ENCODE assay signal across 7 mouse cellular contexts in genomic region chr4:40702797-40703709, GRCm38 (mm10). TPM values are rescaled to one million over a fixed set of nuclear protein-coding genes. Genes with fewer than 3 reads are reported as not detected.
DNase-seq lines count a peak whose midpoint lies in the region; ATAC-seq and TF ChIP-seq lines count a peak whose summit lies in the region.

Aptx (minus strand) TSS chr4:40703194.

- no peaks in the 10 kb centered on the region for H3K27me3 ChIP-seq in embryonic facial prominence, embryonic 12.5 days
- H3K27me3 ChIP-seq in kidney, adult 2 months (replicated peaks; ENCODE audit: control insufficient read depth, insufficient read depth, low read length) = no peaks in the 10 kb centered on the region
- no peaks in the 10 kb centered on the region for H3K27me3 ChIP-seq in limb, embryonic 12.5 days
- no peaks in the 10 kb centered on the region for H3K27me3 ChIP-seq in midbrain, embryonic 15.5 days (replicated peaks)
- no peaks in the 10 kb centered on the region for H3K27me3 ChIP-seq in spleen, adult 2 months (ENCODE audit: control insufficient read depth, insufficient read depth, low read length)

- DNase-seq in adrenal gland, postnatal 25 days = peak; percentile 91
- DNase-seq in heart, adult 18-20 months = peak; percentile 96 to 98
- DNase-seq in kidney, adult 2 months = peak; percentile 98
- peak; percentile 93 to 94 for DNase-seq in spleen, adult 2 months (ENCODE audit: low read depth in 1 of 2, low spot score in 2 of 2)

- peak; percentile 57 for TF ChIP-seq POLR2A in kidney, adult 2 months (IDR thresholded peaks at IDR 0.05; ENCODE audit: low read depth, low read length)
- peak; percentile 73 for TF ChIP-seq POLR2A in spleen, adult 2 months (IDR thresholded peaks at IDR 0.05; ENCODE audit: low read depth, low read length)

- peaks cover 12% of the 10 kb centered on the region for H3K4me1 ChIP-seq in embryonic facial prominence, embryonic 12.5 days
- H3K4me1 ChIP-seq in kidney, adult 2 months (ENCODE audit: control insufficient read depth, insufficient read depth, low read length) = peaks cover 20% of the 10 kb centered on the region
- H3K4me1 ChIP-seq in limb, embryonic 12.5 days (replicated peaks) = peaks cover 15% of the 10 kb centered on the region
- H3K4me1 ChIP-seq in midbrain, embryonic 15.5 days = peaks cover 30% of the 10 kb centered on the region
- no peaks in the 10 kb centered on the region for H3K4me1 ChIP-seq in spleen, adult 2 months (ENCODE audit: control insufficient read depth, insufficient read depth, insufficient read length)

- H3K27ac ChIP-seq in embryonic facial prominence, embryonic 12.5 days = peak within 1 kb of the TSS; percentile 95
- peak within 1 kb of the TSS; percentile 92 for H3K27ac ChIP-seq in kidney, adult 2 months (ENCODE audit: insufficient read depth, low read depth, low read length)
- H3K27ac ChIP-seq in limb, embryonic 12.5 days = peak within 1 kb of the TSS; percentile 96
- H3K27ac ChIP-seq in midbrain, embryonic 15.5 days = peak within 1 kb of the TSS; percentile 98
- H3K27ac ChIP-seq in spleen, adult 2 months (ENCODE audit: insufficient read depth, low read length) = peak within 1 kb of the TSS; percentile 100

- ATAC-seq in embryonic facial prominence, embryonic 12.5 days (ENCODE audit: insufficient number of reproducible peaks, insufficient read depth, low FRiP score, low TSS enrichment) = peak; percentile 87
- ATAC-seq in limb, embryonic 12.5 days (ENCODE audit: insufficient number of reproducible peaks, insufficient read depth, low FRiP score, low TSS enrichment, low read depth) = peak; percentile 90
- ATAC-seq in midbrain, embryonic 15.5 days (replicated peaks) = peak; percentile 95

- WGBS in embryonic facial prominence, embryonic 12.5 days = under 1% methylated on average over 42 of the region's 42 CpGs
- under 1% methylated on average over 42 of the region's 42 CpGs for WGBS in kidney, adult 2 months
- under 1% methylated on average over 42 of the region's 42 CpGs for WGBS in limb, embryonic 12.5 days
- WGBS in midbrain, embryonic 15.5 days = under 1% methylated on average over 42 of the region's 42 CpGs
- under 1% methylated on average over 42 of the region's 42 CpGs for WGBS in spleen, adult 2 months

- 0 out of 2 replicates have a peak, but pooled peaks have one; percentile 10 for TF ChIP-seq CTCF in kidney, adult 2 months (conservative IDR thresholded peaks at IDR 0.05; ENCODE audit: insufficient read depth, insufficient read length, low read depth, low read length)
- peak; percentile 17; the same call in 1 of the 2 replicates for TF ChIP-seq CTCF in spleen, adult 2 months (IDR thresholded peaks at IDR 0.05; ENCODE audit: extremely low read depth, insufficient read depth, insufficient read length, insufficient replicate concordance)

- peak within 1 kb of the TSS; percentile 60 for H3K4me3 ChIP-seq in embryonic facial prominence, embryonic 12.5 days
- H3K4me3 ChIP-seq in kidney, adult 2 months (ENCODE audit: insufficient read depth, low read depth, low read length) = peak within 1 kb of the TSS; percentile 53
- H3K4me3 ChIP-seq in limb, embryonic 12.5 days (replicated peaks) = peak within 1 kb of the TSS; percentile 62
- peak within 1 kb of the TSS; percentile 62 for H3K4me3 ChIP-seq in midbrain, embryonic 15.5 days
- peak within 1 kb of the TSS; percentile 95 for H3K4me3 ChIP-seq in spleen, adult 2 months (ENCODE audit: extremely low read depth, insufficient read depth, insufficient read length)

- peak within 1 kb of the TSS; percentile 75 for H3K4me2 ChIP-seq in embryonic facial prominence, embryonic 12.5 days (replicated peaks)
- peak within 1 kb of the TSS; percentile 69 for H3K4me2 ChIP-seq in limb, embryonic 12.5 days
- peak within 1 kb of the TSS; percentile 82 for H3K4me2 ChIP-seq in midbrain, embryonic 15.5 days

- H3K36me3 ChIP-seq in embryonic facial prominence, embryonic 12.5 days = no peaks in the 10 kb centered on the region
- H3K36me3 ChIP-seq in kidney, adult 2 months (ENCODE audit: control insufficient read depth, insufficient read depth, low read length) = no peaks in the 10 kb centered on the region
- H3K36me3 ChIP-seq in limb, embryonic 12.5 days = no peaks in the 10 kb centered on the region
- no peaks in the 10 kb centered on the region for H3K36me3 ChIP-seq in midbrain, embryonic 15.5 days (replicated peaks)
- H3K36me3 ChIP-seq in spleen, adult 2 months (ENCODE audit: control insufficient read depth, insufficient read depth, low read length) = no peaks in the 10 kb centered on the region

- no peaks in the 10 kb centered on the region for H3K9me3 ChIP-seq in embryonic facial prominence, embryonic 12.5 days
- no peaks in the 10 kb centered on the region for H3K9me3 ChIP-seq in limb, embryonic 12.5 days
- no peaks in the 10 kb centered on the region for H3K9me3 ChIP-seq in midbrain, embryonic 15.5 days

- peak within 1 kb of the TSS; percentile 60 for H3K9ac ChIP-seq in embryonic facial prominence, embryonic 12.5 days
- H3K9ac ChIP-seq in limb, embryonic 12.5 days (replicated peaks) = peak within 1 kb of the TSS; percentile 63
- peak within 1 kb of the TSS; percentile 70 for H3K9ac ChIP-seq in midbrain, embryonic 15.5 days

RNA-seq across cellular contexts. Expression of gene Aptx, which starts in this region (rescaled TPM):
- 16.3 and 24.9 TPM in 2 replicates for total RNA-seq in adrenal gland, postnatal 25 days (2021)
- 38.7 and 40.1 TPM in 2 replicates for polyA plus RNA-seq in embryonic facial prominence, embryonic 12.5 days (2016; fragmentation: Nextera tagmentation; extraction: Ambion mirVana)
- 10 to 100 TPM; 14.9 to 16.7 TPM for total RNA-seq in heart, adult 18-20 months (2021)
- polyA plus RNA-seq in kidney, adult 2 months (2012; rRNA removed) = 7.2 and 8.9 TPM in 2 replicates
- polyA plus RNA-seq in limb, embryonic 12.5 days (2016; fragmentation: Nextera tagmentation; extraction: Ambion mirVana) = 34.0 and 37.9 TPM in 2 replicates
- 48.2 and 50.8 TPM in 2 replicates for polyA plus RNA-seq in midbrain, embryonic 15.5 days (2015; fragmentation: Nextera tagmentation; extraction: Ambion mirVana)
- polyA plus RNA-seq in spleen, adult 2 months (2012; rRNA removed) = 3.8 and 4.4 TPM in 2 replicates

Comparison
In these comparisons a context has a peak if more than half of its experiments do, and no peak if none do; other contexts are left out.
1. Peak in every context shown above with its lines: DNase-seq, ATAC-seq, H3K4me3 ChIP-seq and H3K27ac ChIP-seq.